16 mouse cellular contexts compared by ENCODE assay signal in genomic region chr4:105271166-105271565, GRCm38 (mm10).
DNase-seq lines count a peak whose midpoint lies in the region; ATAC-seq lines count a peak whose summit lies in the region.
"Had no signal": no experiment of that assay in that cellular context is flagged by ENCODE, and none has a peak within 500 bp of the region (broad histone marks: within the 10 kb centered on the region; RNA-seq: fewer than 3 reads in every experiment).

No protein-coding gene starts in this region.

- H3K27ac ChIP-seq in midbrain, embryonic 10.5 days (replicated peaks): 0 out of 2 replicates have a peak overlapping the region, but pooled peaks have one; percentile 57
- H3K27ac ChIP-seq in midbrain, embryonic 14.5 days (replicated peaks; ENCODE audit: low read depth, low read length): no peak overlapping the region
- H3K27ac ChIP-seq: heart, embryonic 15.5 days; layer of hippocampus, adult 2 months; left cerebral cortex, adult 2 months; limb, embryonic 13.5 days had no signal

- intact Hi-C loops in gastrocnemius, postnatal 36 days (cut with DNase I): no loop called here

- no peaks in the 10 kb centered on the region for H3K9me3 ChIP-seq in midbrain, embryonic 10.5 days (replicated peaks)
- no peaks in the 10 kb centered on the region for H3K9me3 ChIP-seq in midbrain, embryonic 14.5 days (ENCODE audit: control insufficient read depth, low read length)
- H3K9me3 ChIP-seq: heart, embryonic 15.5 days; limb, embryonic 13.5 days had no signal

- peaks cover 11% of the 10 kb centered on the region for H3K4me1 ChIP-seq in midbrain, embryonic 10.5 days
- H3K4me1 ChIP-seq in midbrain, embryonic 14.5 days (ENCODE audit: control insufficient read depth, insufficient read depth, low read length): 0 out of 2 replicates have a peak, but pooled peaks cover 3% of the 10 kb centered on the region

- H3K27me3 ChIP-seq in midbrain, embryonic 10.5 days (ENCODE audit: low read depth, poor library complexity, severe bottlenecking): no peaks in the 10 kb centered on the region
- H3K27me3 ChIP-seq in midbrain, embryonic 14.5 days (ENCODE audit: control insufficient read depth, insufficient read depth, low read length): no peaks in the 10 kb centered on the region
- H3K27me3 ChIP-seq: heart, embryonic 15.5 days; limb, embryonic 13.5 days had no signal

- no peak for ATAC-seq in midbrain, embryonic 14.5 days (ENCODE audit: low FRiP score, low TSS enrichment)
- ATAC-seq in megakaryocyte progenitor cell, adult 5-6 weeks (replicated peaks; ENCODE audit: poor library complexity): peak; percentile 37
- ATAC-seq: forebrain, embryonic 16.5 days; hindbrain, embryonic 16.5 days had no signal

- WGBS in midbrain, embryonic 10.5 days: 91% methylated on average over 6 of the region's 6 CpGs
- 84% methylated on average over 6 of the region's 6 CpGs for WGBS in midbrain, embryonic 14.5 days

- no peak overlapping the region for H3K9ac ChIP-seq in midbrain, embryonic 14.5 days (replicated peaks; ENCODE audit: low read length)
- H3K9ac ChIP-seq: heart, embryonic 15.5 days; limb, embryonic 13.5 days had no signal

- H3K36me3 ChIP-seq in midbrain, embryonic 10.5 days: no peaks in the 10 kb centered on the region
- H3K36me3 ChIP-seq in midbrain, embryonic 14.5 days (ENCODE audit: control insufficient read depth, insufficient read depth, low read length): no peaks in the 10 kb centered on the region
- H3K36me3 ChIP-seq: heart, embryonic 15.5 days; limb, embryonic 13.5 days had no signal

- H3K4me3 ChIP-seq in midbrain, embryonic 10.5 days: no peak overlapping the region
- H3K4me3 ChIP-seq in midbrain, embryonic 14.5 days (replicated peaks; ENCODE audit: low read depth, low read length): no peak overlapping the region
- H3K4me3 ChIP-seq: heart, embryonic 15.5 days; layer of hippocampus, adult 2 months; left cerebral cortex, adult 2 months; limb, embryonic 13.5 days had no signal

- DNase-seq in adrenal gland, postnatal 10 days: peak; percentile 75
- no peak for DNase-seq in adrenal gland, adult 18-20 months (ENCODE audit: low spot score in 2 of 2)
- no peak for DNase-seq in midbrain, embryonic 10.5 days (ENCODE audit: low spot score)
- DNase-seq in midbrain, embryonic 14.5 days: no peak
- DNase-seq in gastrocnemius, postnatal 36 days: peak; percentile 44 to 68
- no peak for DNase-seq in right cerebral cortex, postnatal 4 days
- DNase-seq in right cerebral cortex, postnatal 25 days: no peak
- DNase-seq: cerebellum, adult 11-12 months; kidney, adult 8-10 months had no signal

- H3K4me2 ChIP-seq in midbrain, embryonic 14.5 days (ENCODE audit: low read length): no peak overlapping the region
- H3K4me2 ChIP-seq: heart, embryonic 15.5 days; limb, embryonic 13.5 days had no signal

Comparison
In these comparisons a context has a peak if more than half of its experiments do, and no peak if none do; other contexts are left out.
1. DNase-seq: peak in adrenal gland, postnatal 10 days (single experiment) and gastrocnemius, postnatal 36 days (2 of 2); none in adrenal gland, adult 18-20 months (0 of 2), midbrain, embryonic 10.5 days (single experiment), midbrain, embryonic 14.5 days (single experiment), right cerebral cortex, postnatal 4 days (single experiment) and right cerebral cortex, postnatal 25 days (single experiment).